Mouse (Mus musculus) midbrain, embryonic 15.5 days (tissue): ENCODE measurements at regions not wholly inside any gene's neighbourhood (a gene's known extent, or its start where the extent isn't known, plus 50 kb on each side); places are given as distances from the start of the nearest gene placed in this dataset.
"Not testable (repeated sequence)": the region's sequence is repeated elsewhere in the genome, so short reads cannot be mapped to it uniquely, and the experiment has no call there.

Experiments
- ATAC-seq: fragments of 200-750 bp; cut with Nextera tagmentation; replicated peaks from 2 replicates; pipeline ENCODE4 v1.8.0; 2017; ENCODE audit warnings: moderate TSS enrichment
- H3K27ac ChIP-seq: fragments of 300-500 bp; sonication (generic); 2 replicates; pipeline ENCODE4 v1.5.1; 2015; ENCODE audit warnings: mild to moderate bottlenecking, inconsistent platforms
- H3K27me3 ChIP-seq: fragments of 300-500 bp; sonication (generic); replicated peaks from 2 replicates; pipeline ENCODE4 v1.6.1; 2015; ENCODE audit warnings: inconsistent platforms
- H3K36me3 ChIP-seq: fragments of 300-500 bp; sonication (generic); replicated peaks from 2 replicates; pipeline ENCODE4 v1.6.1; 2015; ENCODE audit warnings: inconsistent platforms
- H3K4me1 ChIP-seq: fragments of 300-500 bp; sonication (generic); 2 replicates; pipeline ENCODE4 v1.6.1; 2015; ENCODE audit warnings: inconsistent platforms
- H3K4me2 ChIP-seq: fragments of 300-500 bp; sonication (generic); 2 replicates; pipeline ENCODE4 v1.6.1; 2015; ENCODE audit warnings: inconsistent platforms, mild to moderate bottlenecking, moderate library complexity
- H3K4me3 ChIP-seq: fragments of 300-500 bp; sonication (generic); 2 replicates; pipeline ENCODE4 v1.5.1; 2015; ENCODE audit warnings: mild to moderate bottlenecking, inconsistent platforms
- H3K9ac ChIP-seq: fragments of 300-500 bp; sonication (generic); 2 replicates; pipeline ENCODE4 v1.6.1; 2015; ENCODE audit warnings: mild to moderate bottlenecking, inconsistent platforms
- H3K9me3 ChIP-seq: fragments of 300-500 bp; sonication (generic); 2 replicates; pipeline ENCODE4 v1.6.1; 2016; ENCODE audit warnings: inconsistent platforms
- WGBS: fragments of 180-500 bp; shearing (Covaris S2); methylation state at CpG from one replicate; pipeline ENCODE4 v1.1.7; 2015; ENCODE audit warnings: mixed read lengths; 5-methylcytosine and 5-hydroxymethylcytosine counted together

DNA sequence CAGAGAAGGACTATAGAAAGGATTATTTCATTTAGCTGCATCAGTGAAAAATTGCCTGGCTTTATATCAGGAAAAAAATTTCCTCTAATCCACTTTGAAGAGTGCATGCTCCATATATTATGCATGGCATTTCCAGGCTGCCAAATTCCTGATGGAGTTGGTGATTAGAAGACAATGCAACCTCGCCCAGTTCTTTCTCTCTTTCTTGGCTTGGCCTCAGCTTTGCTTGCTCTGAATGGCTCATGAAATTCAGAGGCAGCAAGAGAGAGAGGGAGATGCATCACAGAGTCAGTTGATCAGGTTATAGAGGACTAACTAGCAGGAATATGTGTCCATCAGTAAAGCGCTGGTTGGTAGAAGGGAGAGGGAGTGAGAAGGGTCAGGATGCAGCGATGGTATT lies 335.6 kb upstream of the Igfbp7 start:
- 0 out of 2 replicates have a peak, but pooled peaks have one; percentile 35 for ATAC-seq
- no peak overlapping the region for H3K27ac ChIP-seq
- no peaks in the 10 kb centered on the region for H3K9me3 ChIP-seq
- H3K36me3 ChIP-seq: no peaks in the 10 kb centered on the region
- 64% methylated on average over 3 of the region's 3 CpGs for WGBS
- no peak overlapping the region for H3K4me3 ChIP-seq
- no peak overlapping the region for H3K4me2 ChIP-seq
- no peaks in the 10 kb centered on the region for H3K27me3 ChIP-seq
- 0 out of 2 replicates have a peak, but pooled peaks cover 2% of the 10 kb centered on the region for H3K4me1 ChIP-seq
- H3K9ac ChIP-seq: no peak overlapping the region

GRCm38 (mm10) chr5:77730286-77730685 lies 322.4 kb upstream of the Igfbp7 start:
- not testable (repeated sequence) for H3K27ac ChIP-seq, H3K9ac ChIP-seq, H3K36me3 ChIP-seq, H3K4me3 ChIP-seq, ATAC-seq, H3K4me2 ChIP-seq, H3K9me3 ChIP-seq, H3K4me1 ChIP-seq, H3K27me3 ChIP-seq
- 39% methylated on average over 4 of the region's 4 CpGs for WGBS

DNA sequence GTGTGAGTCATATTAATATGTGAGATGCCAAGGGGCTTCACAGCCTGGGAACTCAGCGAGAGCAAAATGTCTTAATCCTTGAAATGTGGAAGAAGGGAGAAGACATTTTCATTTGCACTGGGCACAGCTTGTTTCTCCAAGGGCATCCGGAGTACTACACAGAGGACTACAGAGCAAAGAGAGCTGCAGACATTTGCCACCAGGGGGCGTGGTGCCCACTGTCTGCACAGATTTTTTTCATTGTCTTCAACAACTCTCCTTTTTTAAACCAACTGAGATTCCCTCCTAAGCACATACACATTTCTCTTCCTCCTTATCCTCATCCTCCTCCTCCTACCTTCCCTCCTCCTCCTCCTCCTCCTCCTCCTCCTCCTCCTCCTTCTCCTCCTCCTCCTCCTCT lies 273.8 kb upstream of the Igfbp7 start:
- Histone ChIP-seq H3K27me3 (no peaks in the 10 kb centered on the region), H3K27ac (no peak overlapping the region), H3K36me3 (no peaks in the 10 kb centered on the region), H3K4me2 (no peak overlapping the region), H3K9ac (no peak overlapping the region), H3K9me3 (no peaks in the 10 kb centered on the region), H3K4me1 (no peaks in the 10 kb centered on the region), H3K4me3 (no peak overlapping the region)
- WGBS: 65% methylated on average over 3 of the region's 3 CpGs
- ATAC-seq: no peak

DNA sequence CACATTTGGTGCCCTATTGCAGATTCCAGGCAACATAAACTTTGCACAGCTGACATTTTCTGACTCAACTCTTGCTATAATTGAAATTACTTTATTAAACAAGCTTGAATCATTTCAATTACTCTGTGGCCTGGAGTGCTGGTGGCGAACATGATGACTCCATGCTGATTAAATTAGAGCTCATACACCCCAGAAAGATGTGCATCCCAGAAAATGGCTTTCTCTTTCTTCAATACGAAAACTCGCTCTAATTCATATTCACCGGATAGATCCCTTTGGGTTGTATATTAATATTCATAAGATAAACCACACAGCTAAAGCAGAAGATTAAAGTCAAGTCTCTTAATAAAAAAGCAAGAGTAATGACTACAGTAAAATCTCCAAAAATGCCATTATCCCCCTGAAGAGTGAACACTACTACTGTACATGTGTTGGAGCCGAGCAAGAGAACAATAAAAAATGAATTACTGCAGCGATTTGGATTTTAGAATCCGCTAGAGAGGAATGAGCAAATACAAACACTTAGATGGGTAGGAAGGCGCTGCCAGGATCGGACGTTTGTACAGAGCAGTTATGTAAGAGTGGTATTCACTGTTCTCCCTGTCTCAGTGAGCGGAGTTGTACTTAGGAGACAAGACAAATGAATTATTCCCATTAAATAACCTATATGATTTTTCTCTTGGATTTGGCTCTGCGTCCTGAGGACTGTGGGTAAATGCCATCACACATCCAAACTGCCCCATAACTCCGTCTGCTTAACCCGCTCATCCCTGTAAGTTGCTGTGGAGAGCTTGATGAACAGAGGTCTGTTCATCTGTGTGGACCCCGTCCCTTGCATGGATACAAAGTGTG lies 264.5 kb upstream of the Igfbp7 start:
- H3K4me3 ChIP-seq: no peak overlapping the region
- peak; percentile 87 for ATAC-seq
- 60% methylated on average over 15 of the region's 15 CpGs for WGBS

GRCm38 (mm10) chr5:77663096-77663495 lies 255.3 kb upstream of the Igfbp7 start:
- no peaks in the 10 kb centered on the region for H3K36me3 ChIP-seq
- ATAC-seq: no peak
- no peak overlapping the region for H3K9ac ChIP-seq
- no peaks in the 10 kb centered on the region for H3K4me1 ChIP-seq
- no peak overlapping the region for H3K4me2 ChIP-seq
- no peaks in the 10 kb centered on the region for H3K9me3 ChIP-seq
- no peak overlapping the region for H3K27ac ChIP-seq
- H3K27me3 ChIP-seq: no peaks in the 10 kb centered on the region
- no peak overlapping the region for H3K4me3 ChIP-seq
- WGBS: 72% methylated on average over 3 of the region's 3 CpGs

More for the DNA sequence above, 264.5 kb upstream of the Igfbp7 start:
- Histone ChIP-seq H3K4me2 (0 out of 2 replicates have a peak overlapping the region, but pooled peaks have one; percentile 1), H3K36me3 (no peaks in the 10 kb centered on the region), H3K9ac (no peak overlapping the region), H3K9me3 (no peaks in the 10 kb centered on the region), H3K27ac (peak overlapping the region; percentile 20), H3K27me3 (no peaks in the 10 kb centered on the region; the same call in 1 of the 2 replicates), H3K4me1 (no peaks in the 10 kb centered on the region)

- Histone ChIP-seq H3K9ac (no peak overlapping the region), H3K27me3 (no peaks in the 10 kb centered on the region), H3K4me3 (no peak overlapping the region), H3K9me3 (no peaks in the 10 kb centered on the region), H3K27ac (no peak overlapping the region), H3K4me2 (no peak overlapping the region), H3K4me1 (no peaks in the 10 kb centered on the region), H3K36me3 (no peaks in the 10 kb centered on the region)
- WGBS: 90% methylated on average over 6 of the region's 6 CpGs
- no peak for ATAC-seq
Measured at GRCm38 (mm10) chr5:77659016-77659415, 251.2 kb upstream of the Igfbp7 start.

DNA sequence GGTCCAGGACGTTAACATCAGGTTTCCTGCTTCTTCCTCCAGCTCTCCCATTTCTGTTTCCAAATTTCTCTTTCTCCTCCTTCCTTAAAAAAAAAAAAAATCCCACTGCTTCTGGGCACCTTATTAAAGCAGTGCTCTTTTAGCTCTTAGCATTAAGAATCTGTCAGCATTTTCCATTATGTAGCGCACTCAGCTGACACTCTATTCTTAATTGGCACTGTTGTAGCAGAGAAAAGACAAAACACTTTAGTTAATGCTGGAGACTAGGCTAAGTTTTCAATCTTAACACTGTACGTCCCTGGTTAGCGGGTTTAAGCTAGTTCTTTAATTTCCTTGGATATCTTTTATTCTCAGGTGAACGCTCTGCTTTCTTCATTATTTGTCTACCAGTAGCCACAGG lies 236.8 kb upstream of the Igfbp7 start:
- no peak for ATAC-seq
- H3K4me1 ChIP-seq: 0 out of 2 replicates have a peak, but pooled peaks cover 5% of the 10 kb centered on the region
- no peak overlapping the region for H3K27ac ChIP-seq
- H3K9me3 ChIP-seq: no peaks in the 10 kb centered on the region
- H3K4me3 ChIP-seq: no peak overlapping the region
- no peaks in the 10 kb centered on the region for H3K27me3 ChIP-seq
- no peak overlapping the region for H3K4me2 ChIP-seq
- H3K36me3 ChIP-seq: no peaks in the 10 kb centered on the region
- no peak overlapping the region for H3K9ac ChIP-seq
- WGBS: 74% methylated on average over 5 of the region's 5 CpGs

GRCm38 (mm10) chr5:77620402-77620801 lies 212.6 kb upstream of the Igfbp7 start:
- no peak for ATAC-seq
- no peaks in the 10 kb centered on the region for H3K4me1 ChIP-seq
- WGBS: 61% methylated on average over 4 of the region's 4 CpGs

GRCm38 (mm10) chr5:77610496-77610895 lies 202.7 kb upstream of the Igfbp7 start:
- WGBS: 69% methylated on average over 6 of the region's 6 CpGs
- H3K4me1 ChIP-seq: no peaks in the 10 kb centered on the region
- no peak overlapping the region for H3K4me2 ChIP-seq
- H3K9ac ChIP-seq: no peak overlapping the region
- H3K27me3 ChIP-seq: no peaks in the 10 kb centered on the region
- H3K36me3 ChIP-seq: no peaks in the 10 kb centered on the region
- no peak; the same call in 1 of the 2 replicates for ATAC-seq
- no peaks in the 10 kb centered on the region; the same call in 1 of the 2 replicates for H3K9me3 ChIP-seq
- H3K4me3 ChIP-seq: no peak overlapping the region
- H3K27ac ChIP-seq: no peak overlapping the region

More at GRCm38 (mm10) chr5:77620402-77620801, 212.6 kb upstream of the Igfbp7 start:
- H3K9ac ChIP-seq: no peak overlapping the region
- no peak overlapping the region for H3K4me3 ChIP-seq
- no peaks in the 10 kb centered on the region for H3K27me3 ChIP-seq
- no peak overlapping the region for H3K27ac ChIP-seq
- no peak overlapping the region for H3K4me2 ChIP-seq
- H3K36me3 ChIP-seq: no peaks in the 10 kb centered on the region
- H3K9me3 ChIP-seq: no peaks in the 10 kb centered on the region

DNA sequence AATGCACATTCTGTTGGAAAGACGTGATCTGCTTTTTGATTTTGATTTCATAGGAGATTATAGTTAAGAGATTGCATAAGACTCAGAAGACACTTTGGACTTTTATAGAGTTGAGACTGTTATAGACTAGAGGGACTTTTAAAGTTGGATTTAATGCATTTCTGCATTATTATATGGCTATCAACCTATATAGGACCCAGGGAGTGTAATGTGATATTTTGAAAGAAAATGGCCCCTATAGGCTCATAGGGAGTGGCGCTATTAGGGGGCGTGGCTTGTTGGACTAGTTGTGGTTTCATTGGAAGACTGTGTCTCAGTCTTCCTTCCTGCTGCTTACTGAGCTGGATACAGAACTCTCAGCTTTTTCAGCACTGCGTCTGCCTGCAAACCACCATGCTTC lies 186.9 kb upstream of the Igfbp7 start:
- ATAC-seq: no peak
- Histone ChIP-seq H3K9ac (no peak overlapping the region), H3K9me3 (no peaks in the 10 kb centered on the region), H3K4me2 (no peak overlapping the region), H3K36me3 (no peaks in the 10 kb centered on the region), H3K27ac (no peak overlapping the region), H3K4me1 (peaks cover 3% of the 10 kb centered on the region; the same call in 1 of the 2 replicates), H3K4me3 (no peak overlapping the region), H3K27me3 (no peaks in the 10 kb centered on the region)
- 94% methylated on average over 4 of the region's 4 CpGs for WGBS

DNA sequence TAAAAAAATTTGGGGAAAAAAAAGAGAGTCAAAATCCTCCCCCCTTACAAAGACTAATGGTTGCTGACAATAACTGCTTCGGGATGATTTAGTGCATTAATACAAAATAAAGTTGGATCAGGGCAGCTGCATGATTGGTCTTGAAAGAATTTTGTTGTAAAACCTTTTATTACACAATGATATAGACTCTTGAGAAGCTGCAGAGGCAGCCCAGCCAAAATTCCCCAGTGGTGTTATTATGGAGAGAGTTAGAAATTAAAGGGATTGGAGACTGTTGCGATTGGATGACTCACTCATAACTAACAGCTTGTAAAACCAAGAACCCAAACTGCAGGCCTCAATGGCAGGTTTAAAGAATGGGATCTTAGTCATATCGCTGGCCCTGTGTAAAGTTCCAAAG lies 181.4 kb upstream of the Igfbp7 start:
- WGBS: 89% methylated on average over 3 of the region's 3 CpGs
- Histone ChIP-seq H3K9ac (no peak overlapping the region), H3K4me1 (no peaks in the 10 kb centered on the region), H3K36me3 (no peaks in the 10 kb centered on the region), H3K27me3 (no peaks in the 10 kb centered on the region), H3K27ac (no peak overlapping the region), H3K4me2 (no peak overlapping the region), H3K9me3 (no peaks in the 10 kb centered on the region), H3K4me3 (no peak overlapping the region)
- no peak for ATAC-seq

GRCm38 (mm10) chr5:77581702-77582101 lies 173.9 kb upstream of the Igfbp7 start:
- no peak for ATAC-seq
- H3K9ac ChIP-seq: no peak overlapping the region
- no peak overlapping the region for H3K4me3 ChIP-seq
- peaks cover 22% of the 10 kb centered on the region for H3K4me1 ChIP-seq
- no peaks in the 10 kb centered on the region for H3K36me3 ChIP-seq
- 54% methylated on average over 6 of the region's 6 CpGs for WGBS
- H3K27me3 ChIP-seq: no peaks in the 10 kb centered on the region
- H3K4me2 ChIP-seq: peak overlapping the region; percentile 16; the same call in 1 of the 2 replicates
- peak overlapping the region; percentile 65 for H3K27ac ChIP-seq
- H3K9me3 ChIP-seq: no peaks in the 10 kb centered on the region
